ENCODE assay signal across 24 mouse cellular contexts in genomic region chr2:28970424-28970823, GRCm38 (mm10). TPM values are rescaled to one million over a fixed set of nuclear protein-coding genes. Genes with fewer than 3 reads are reported as not detected.
"Had no signal": no experiment of that assay in that cellular context is flagged by ENCODE, and none has a peak within 500 bp of the region (broad histone marks: within the 10 kb centered on the region; RNA-seq: fewer than 3 reads in every experiment).

No protein-coding gene starts in this region.

- DNase-seq: lung, adult 18-20 months; lung, embryonic 14.5 days; lung, postnatal 10 days; lung, postnatal 4 days; right cerebral cortex, adult 18-20 months; right cerebral cortex, postnatal 25 days; right cerebral cortex, postnatal 4 days; spleen, adult 18-20 months; thymus, adult 18-20 months; thymus, postnatal 14 days; thymus, postnatal 4 days had no signal

- H3K36me3 ChIP-seq: midbrain, embryonic 10.5 days; midbrain, embryonic 12.5 days; neural tube, embryonic 13.5 days; neural tube, embryonic 15.5 days had no signal

- H3K9ac ChIP-seq: liver, embryonic 14.5 days; lung, embryonic 14.5 days; midbrain, embryonic 12.5 days; neural tube, embryonic 13.5 days; neural tube, embryonic 15.5 days had no signal

- ATAC-seq: midbrain, embryonic 16.5 days had no signal

- H3K27ac ChIP-seq: liver, embryonic 14.5 days; midbrain, embryonic 10.5 days; neural tube, embryonic 13.5 days; neural tube, embryonic 15.5 days had no signal

- H3K4me3 ChIP-seq: midbrain, embryonic 10.5 days; midbrain, embryonic 12.5 days; myocyte; neural tube, embryonic 13.5 days; neural tube, embryonic 15.5 days had no signal

- H3K9me3 ChIP-seq: midbrain, embryonic 10.5 days; midbrain, embryonic 12.5 days; neural tube, embryonic 13.5 days; neural tube, embryonic 15.5 days had no signal

- H3K4me2 ChIP-seq: lung, embryonic 14.5 days; midbrain, embryonic 12.5 days; neural tube, embryonic 13.5 days; neural tube, embryonic 15.5 days had no signal

RNA-seq across cellular contexts. Expression of gene Barhl1, which starts 54.0 kb away (rescaled TPM):
- polyA plus RNA-seq: liver, embryonic 14.5 days; liver, embryonic 16.5 days; lung, embryonic 14.5 days; lung, embryonic 16.5 days; small intestine, adult 2 months; stomach, embryonic 16.5 days; thymus, postnatal 0 days; urinary bladder, adult 2 months had no signal
